Mouse (Mus musculus) T-cell, adult 66 days (primary cell): ENCODE results near the gene Hcrt. TPM values are rescaled to one million over a fixed set of nuclear protein-coding genes. Genes with fewer than 3 reads are reported as not detected.

ENCODE experiments used
- total RNA-seq, 2 experiments: library from RNA; stranded (reverse); gene quantifications; 3 replicates in 1 of 2; 4 replicates in 1 of 2; pipeline ENCODE4 v1.2.4; 2023

Hcrt gene
- total RNA-seq, result not detected

GRCm38 (mm10) chr11:100762831-100763230, at the start of gene Hcrt:
Gene Hcrt, minus strand, starts transcription at chr11:100762931.

GRCm38 (mm10) chr11:100770646-100771408, 8.1 kb upstream of the Hcrt start, which contains the start of gene Ghdc:
Gene Ghdc, minus strand, starts transcription at chr11:100770957.

GRCm38 (mm10) chr11:100759611-100760233, 3.0 kb downstream of the Hcrt start, which contains the start of gene Kcnh4:
Gene Kcnh4, minus strand, starts transcription at chr11:100759942.

GRCm38 (mm10) chr11:100738066-100738604, 24.6 kb downstream of the Hcrt start, which contains the start of gene Rab5c:
Gene Rab5c, minus strand, starts transcription at chr11:100738215.

GRCm38 (mm10) chr11:100713735-100714533, 48.8 kb downstream of the Hcrt start, which contains the start of gene Hspb9:
Gene Hspb9, plus strand, starts transcription at chr11:100713850.

GRCm38 (mm10) chr11:100711783-100712615, 50.7 kb downstream of the Hcrt start, which contains the start of gene Kat2a:
Gene Kat2a, minus strand, starts transcription at chr11:100712465.

Other genes starting within 250 kb of the Hcrt start
- gene Acly, start 234.9 kb downstream of the Hcrt start, total RNA-seq, result 100 to 1,000 TPM; 146 to 160 TPM
- not detected for gene Ttc25, start 217.3 kb downstream of the Hcrt start, total RNA-seq
- 100 to 1,000 TPM; 124 to 136 TPM for gene Cnp, start 188.0 kb downstream of the Hcrt start, total RNA-seq
- gene Nkiras2, start 143.7 kb downstream of the Hcrt start, total RNA-seq, result 10 to 100 TPM; 18.6 to 23.3 TPM
- 100 to 1,000 TPM; 398 to 430 TPM for gene Dnajc7, start 142.8 kb downstream of the Hcrt start, total RNA-seq
- not detected for gene Zfp385c, start 70.5 kb downstream of the Hcrt start, total RNA-seq
- gene Dhx58, start 58.7 kb downstream of the Hcrt start, total RNA-seq, result 10 to 100 TPM; 12.2 to 15.1 TPM
- 10 to 100 TPM; 44.5 to 49.7 TPM for gene Kat2a, start 50.5 kb downstream of the Hcrt start, total RNA-seq
- gene Hspb9, start 49.1 kb downstream of the Hcrt start, total RNA-seq, result not detected
- 100 to 1,000 TPM; 121 to 133 TPM for gene Rab5c, start 24.7 kb downstream of the Hcrt start, total RNA-seq
- gene Kcnh4, start 3.0 kb downstream of the Hcrt start, total RNA-seq, result under 1 TPM; 0.23 to 0.24 TPM
- gene Ghdc, start 8.0 kb upstream of the Hcrt start, total RNA-seq, result 1 to 10 TPM; 6.3 to 6.5 TPM
- 100 to 1,000 TPM; 129 to 142 TPM for gene Stat5b, start 87.8 kb upstream of the Hcrt start, total RNA-seq
- 10 to 100 TPM; 84.3 to 91.3 TPM for gene Stat5a, start 96.4 kb upstream of the Hcrt start, total RNA-seq
- gene Stat3, start 176.6 kb upstream of the Hcrt start, total RNA-seq, result 100 to 1,000 TPM; 263 to 271 TPM
- under 1 TPM; 0.27 to 0.82 TPM for gene Cavin1, start 208.0 kb upstream of the Hcrt start, total RNA-seq
- 1 to 10 TPM; 2.2 to 4.0 TPM for gene Atp6v0a1, start 246.5 kb upstream of the Hcrt start, total RNA-seq